Mouse (Mus musculus): ENCODE data around the gene Ppip5k2. TPM values are rescaled to one million over a fixed set of nuclear protein-coding genes. Genes with fewer than 3 reads are reported as not detected.

The Ppip5k2 gene
- 69.4 TPM for polyA plus RNA-seq (2014; fragmentation: Illumina TruSeq; extraction: RNeasy Lipid Tissue Mini Kit (QIAGEN cat#74804))

DNA sequence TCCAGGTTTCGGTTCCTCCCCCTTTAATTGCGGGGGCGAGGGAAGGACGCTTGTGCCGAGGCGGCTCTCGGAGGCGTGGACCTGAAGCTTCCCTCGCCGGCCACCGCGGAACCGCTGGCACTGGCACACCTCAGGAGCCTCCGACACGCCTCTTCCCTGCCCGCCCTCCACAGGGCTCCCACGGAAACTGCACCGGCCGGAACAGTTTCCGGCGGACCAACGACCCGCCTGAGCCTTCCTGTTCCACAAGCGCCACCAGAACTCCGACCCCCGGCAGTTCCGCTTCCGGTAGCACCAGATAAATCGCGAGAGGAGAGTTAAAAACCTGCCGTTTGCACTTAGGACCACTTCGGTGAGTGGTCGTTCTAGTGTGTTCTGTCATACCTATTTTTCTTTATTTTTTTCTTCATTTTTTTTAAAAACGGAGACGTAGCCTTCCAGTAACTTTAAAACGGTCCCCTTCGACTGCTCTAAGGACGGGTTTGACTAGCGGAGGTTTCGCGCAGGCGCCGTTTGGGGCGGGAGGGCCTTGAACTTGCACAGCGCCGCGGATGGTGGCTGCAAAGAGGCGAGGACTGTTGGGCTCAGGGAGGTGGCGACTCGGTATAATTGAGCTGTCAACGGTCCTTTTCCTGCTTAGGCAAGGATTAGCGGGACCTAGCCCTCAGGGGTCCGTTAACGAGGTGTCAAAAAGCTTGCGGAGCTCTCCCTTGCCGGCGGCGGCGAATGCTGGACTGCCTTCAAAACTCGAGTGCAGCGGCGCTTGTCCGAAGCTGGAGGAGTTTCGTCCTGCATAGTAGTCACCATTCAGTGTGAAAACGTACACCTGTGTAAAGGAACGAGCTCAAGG lies at the start of gene Ppip5k2, which contains the start of gene Gin1:
Gene Ppip5k2 (minus strand): TSS at position 508 of the 850 bp plus-strand sequence.
Gene Gin1 (plus strand): TSS at position 269 of the 850 bp plus-strand sequence.

DNA sequence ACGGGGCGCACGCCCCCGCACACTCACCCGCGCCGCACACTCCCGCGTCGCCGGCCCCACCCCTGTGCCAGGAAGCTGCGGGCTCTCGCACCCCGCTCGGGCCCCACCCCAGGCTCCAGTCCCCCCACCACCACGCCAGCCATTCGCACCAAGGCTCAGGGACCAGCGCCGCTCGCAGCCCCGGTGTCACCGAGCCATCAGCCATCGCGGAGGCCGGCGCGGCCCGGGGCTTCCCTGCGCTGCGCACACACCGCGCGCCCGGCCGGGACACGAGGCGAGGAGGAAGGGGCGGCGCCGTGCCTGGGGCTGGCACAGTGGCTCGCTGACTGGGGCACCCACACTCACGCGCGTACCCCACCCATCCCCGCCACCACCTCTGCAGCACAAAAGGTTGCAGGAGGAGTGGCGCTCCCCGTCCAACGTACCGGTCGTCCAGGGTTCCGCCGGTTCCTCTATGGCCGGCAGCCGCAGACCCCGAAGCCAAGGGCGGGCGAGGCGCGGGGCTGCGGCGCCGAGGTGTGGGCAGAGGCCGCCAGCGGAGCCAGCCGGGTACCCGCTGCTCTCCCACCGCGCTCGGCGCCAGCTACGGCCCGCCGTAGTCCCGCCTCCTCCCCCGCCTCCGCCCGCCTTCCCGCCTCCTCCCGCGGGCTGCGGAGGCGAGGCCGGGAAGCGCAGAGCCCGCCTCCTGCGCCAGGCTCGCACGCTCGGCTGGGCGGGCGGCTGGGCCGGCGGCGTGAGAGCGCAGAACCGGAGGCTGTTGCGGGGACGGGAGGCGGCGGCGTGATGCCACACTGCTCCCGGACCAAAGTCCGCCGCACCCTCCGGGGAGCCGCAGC lies 108.6 kb downstream of the Ppip5k2 start, which contains the start of gene D1Ertd622e:
Gene D1Ertd622e (minus strand): TSS at position 669 of the 836 bp plus-strand sequence.

Other genes starting within 250 kb of the Ppip5k2 start
- 77.1 TPM for gene D1Ertd622e, start 108.3 kb downstream of the Ppip5k2 start, polyA plus RNA-seq (2014; fragmentation: Illumina TruSeq; extraction: RNeasy Lipid Tissue Mini Kit (QIAGEN cat#74804))
- 18.9 TPM for gene Gin1, start 239 bp downstream of the Ppip5k2 start, polyA plus RNA-seq (2014; fragmentation: Illumina TruSeq; extraction: RNeasy Lipid Tissue Mini Kit (QIAGEN cat#74804))